Mouse (Mus musculus) cortical plate, adult 2 months (tissue): Measurements from ENCODE around the gene Chd2.

ENCODE experiments used
- CTCF ChIP-seq: fragments of 200-500 bp; IDR thresholded peaks from 2 replicates; pipeline ENCODE4 v1.5.1; 2011; ENCODE audit warnings: mild to moderate bottlenecking, control low read depth, low read length; ENCODE audit not compliant: insufficient read depth; ENCODE audit errors: extremely low read depth
- POLR2A ChIP-seq: fragments of 200-500 bp; IDR thresholded peaks from 2 replicates; pipeline ENCODE4 v1.6.1; 2011; ENCODE audit warnings: mild to moderate bottlenecking, low read length, control low read depth; ENCODE audit not compliant: insufficient read depth; ENCODE audit errors: extremely low read depth

- TF ChIP-seq CTCF (no peak), POLR2A (no peak)
These were observed 13.2 kb upstream of the Chd2 start for GRCm38 (mm10) chr7:73554849-73555248.
